Mouse (Mus musculus) MEL (cell line): Measurements from ENCODE around the gene Fam110a. TPM values are rescaled to one million over a fixed set of nuclear protein-coding genes. Genes with fewer than 3 reads are reported as not detected.

Experiments used
- DNase-seq: peaks from one replicate; pipeline ENCODE4 v3.0.0; 2011; ENCODE audit warnings: low read depth, low spot score
- H3K27ac ChIP-seq: 2 replicates; pipeline ENCODE4 v1.5.1; 2012; ENCODE audit warnings: low read depth, mild to moderate bottlenecking, control low read depth, low read length, moderate library complexity; ENCODE audit not compliant: control insufficient read depth
- H3K27me3 ChIP-seq, 2 experiments: fragments of 150-350 bp in 1 of 2; sonication (generic) in 1 of 2; 2 replicates each; pipeline ENCODE4 v1.6.1; 2012; ENCODE audit warnings: low read length in 2 of 2, mild to moderate bottlenecking in 2 of 2, improper control_type of control experiment in 1 of 2, moderate library complexity in 1 of 2; ENCODE audit not compliant: insufficient read depth in 2 of 2, control insufficient read depth in 1 of 2
- H3K36me3 ChIP-seq, 2 experiments: 2 replicates each; pipeline ENCODE4 v1.6.1; 2012 to 2014; ENCODE audit warnings: low read length in 2 of 2, improper control_type of control experiment in 1 of 2, inconsistent platforms in 1 of 2, mild to moderate bottlenecking in 1 of 2; ENCODE audit not compliant: insufficient read depth in 2 of 2, control insufficient read depth in 1 of 2
- H3K4me1 ChIP-seq, 2 experiments: fragments of 150-350 bp in 1 of 2; sonication (generic) in 1 of 2; 2 replicates each; pipeline ENCODE4 v1.6.1; 2012; ENCODE audit warnings: low read length in 2 of 2, improper control_type of control experiment in 1 of 2, mild to moderate bottlenecking in 1 of 2; ENCODE audit not compliant: insufficient read depth in 2 of 2, control insufficient read depth in 1 of 2
- H3K4me3 ChIP-seq, 2 experiments: fragments of 150-350 bp in 1 of 2; sonication (generic) in 1 of 2; 2 replicates each; pipeline ENCODE4 v1.5.1; 2012; ENCODE audit warnings: low read depth in 2 of 2, low read length in 2 of 2, mild to moderate bottlenecking in 2 of 2, moderate library complexity in 2 of 2, control low read depth in 1 of 2, improper control_type of control experiment in 1 of 2; ENCODE audit not compliant: control insufficient read depth in 1 of 2, insufficient read depth in 1 of 2
- H3K79me2 ChIP-seq: 2 replicates; pipeline ENCODE4 v1.6.1; 2012; ENCODE audit warnings: mild to moderate bottlenecking, low read length, moderate library complexity; ENCODE audit not compliant: control insufficient read depth, poor library complexity, insufficient read depth
- H3K9ac ChIP-seq: 2 replicates; pipeline ENCODE4 v1.6.1; 2012; ENCODE audit warnings: low read depth, mild to moderate bottlenecking, control low read depth, low read length, moderate library complexity; ENCODE audit not compliant: control insufficient read depth, poor library complexity, severe bottlenecking
- H3K9me3 ChIP-seq: fragments of 150-350 bp; sonication (generic); replicated peaks from 2 replicates; pipeline ENCODE4 v1.6.1; 2012; ENCODE audit warnings: mild to moderate bottlenecking, low read length, improper control_type of control experiment, moderate library complexity; ENCODE audit not compliant: insufficient read depth
- BHLHE40 ChIP-seq: IDR thresholded peaks from 2 replicates; pipeline ENCODE4 v1.6.1; 2012; ENCODE audit warnings: low read depth, mild to moderate bottlenecking, inconsistent platforms, low read length, improper control_type of control experiment, borderline replicate concordance
- CHD1 ChIP-seq: IDR thresholded peaks from 2 replicates; pipeline ENCODE4 v1.6.1; 2012; ENCODE audit warnings: low read depth, mild to moderate bottlenecking, inconsistent platforms, low read length, improper control_type of control experiment
- CHD2 ChIP-seq: IDR thresholded peaks from 2 replicates; pipeline ENCODE4 v1.6.1; 2011; ENCODE audit warnings: low read length, improper control_type of control experiment
- E2F4 ChIP-seq: IDR thresholded peaks from 2 replicates; pipeline ENCODE4 v1.6.1; 2011; ENCODE audit warnings: low read depth, low read length, improper control_type of control experiment, borderline replicate concordance
- ETS1 ChIP-seq: IDR thresholded peaks from 2 replicates; pipeline ENCODE4 v1.6.1; 2012; ENCODE audit warnings: low read depth, mild to moderate bottlenecking, inconsistent platforms, low read length, improper control_type of control experiment, moderate library complexity
- JUND ChIP-seq: IDR thresholded peaks from 2 replicates; pipeline ENCODE4 v1.6.1; 2011; ENCODE audit warnings: low read depth, mild to moderate bottlenecking, improper control_type of control experiment, low read length
- MAFK ChIP-seq: IDR thresholded peaks from 2 replicates; pipeline ENCODE4 v1.6.1; 2011; ENCODE audit warnings: low read depth, mild to moderate bottlenecking, low read length, improper control_type of control experiment, borderline replicate concordance
- MXI1 ChIP-seq: IDR thresholded peaks from 2 replicates; pipeline ENCODE4 v1.6.1; 2011; ENCODE audit warnings: mild to moderate bottlenecking, low read depth, low read length, improper control_type of control experiment
- NELFE ChIP-seq: IDR thresholded peaks from 2 replicates; pipeline ENCODE4 v1.6.1; 2011; ENCODE audit warnings: low read depth, low read length, improper control_type of control experiment
- POLR2AphosphoS2 ChIP-seq: IDR thresholded peaks from 2 replicates; pipeline ENCODE4 v1.6.1; 2011; ENCODE audit warnings: low read length, improper control_type of control experiment
- POLR2AphosphoS5 ChIP-seq: IDR thresholded peaks from 2 replicates; pipeline ENCODE4 v1.6.1; 2012; ENCODE audit warnings: low read depth, borderline replicate concordance, mild to moderate bottlenecking, inconsistent platforms, low read length, moderate library complexity, mixed read lengths
- RCOR1 ChIP-seq: IDR thresholded peaks from 2 replicates; pipeline ENCODE4 v1.6.1; 2012; ENCODE audit warnings: low read depth, mild to moderate bottlenecking, inconsistent platforms, low read length, improper control_type of control experiment
- SMC3 ChIP-seq: IDR thresholded peaks from 2 replicates; pipeline ENCODE4 v1.6.1; 2011; ENCODE audit warnings: low read depth, low read length, improper control_type of control experiment
- TAL1 ChIP-seq: IDR thresholded peaks from 2 replicates; pipeline ENCODE4 v1.6.1; 2012; ENCODE audit warnings: mild to moderate bottlenecking, inconsistent platforms, low read length, moderate library complexity, mixed read lengths
- TCF12 ChIP-seq: IDR thresholded peaks from 2 replicates; pipeline ENCODE4 v1.6.1; 2014; ENCODE audit warnings: low read depth, mild to moderate bottlenecking, inconsistent platforms, low read length, improper control_type of control experiment, moderate library complexity
- UBTF ChIP-seq: IDR thresholded peaks from 2 replicates; pipeline ENCODE4 v1.6.1; 2012; ENCODE audit warnings: low read depth, mild to moderate bottlenecking, inconsistent platforms, low read length, improper control_type of control experiment, moderate library complexity, borderline replicate concordance; ENCODE audit not compliant: insufficient read depth
- USF1 ChIP-seq: IDR thresholded peaks from 2 replicates; pipeline ENCODE4 v1.6.1; 2014; ENCODE audit warnings: low read depth, mild to moderate bottlenecking, inconsistent platforms, low read length, improper control_type of control experiment, moderate library complexity
- USF2 ChIP-seq, 2 experiments: IDR thresholded peaks; 2 replicates each; pipeline ENCODE4 v1.6.1; 2011 to 2012; ENCODE audit warnings: improper control_type of control experiment in 2 of 2, low read length in 2 of 2, borderline replicate concordance in 1 of 2, inconsistent platforms in 1 of 2, low read depth in 1 of 2, mild to moderate bottlenecking in 1 of 2; ENCODE audit not compliant: insufficient read depth in 1 of 2
- ZMIZ1 ChIP-seq: IDR thresholded peaks from 2 replicates; pipeline ENCODE4 v1.6.1; 2012; ENCODE audit warnings: low read depth, mild to moderate bottlenecking, inconsistent platforms, low read length, improper control_type of control experiment, moderate library complexity
- ZNF384 ChIP-seq: IDR thresholded peaks from 2 replicates; pipeline ENCODE4 v1.6.1; 2012; ENCODE audit warnings: low read depth, mild to moderate bottlenecking, inconsistent platforms, low read length, improper control_type of control experiment
- polyA plus RNA-seq, 2 experiments: library from polyadenylated mRNA; stranded (reverse) in 1 of 2; unstranded in 1 of 2; fragments of >175 nt in 1 of 2; fragments of >200 nt in 1 of 2; gene quantifications; 2 replicates each; pipeline versions ENCODE4 v1.2.1 to v1.2.4; 2012; ENCODE audit warnings: low replicate concordance in 2 of 2, low read depth in 1 of 2; ENCODE audit not compliant: insufficient read length in 2 of 2, insufficient read depth in 1 of 2, missing spikeins in 1 of 2
- total RNA-seq: library from RNA; depleted of rRNA; stranded (reverse); fragments of 300-350 nt; gene quantifications from 2 replicates; pipeline ENCODE4 v1.2.3, GENCODE M21; 2012

Gene Fam110a
- total and polyA plus RNA-seq, 3 experiments, result 5.7 to 10.8 TPM; not detected in 1

DNA sequence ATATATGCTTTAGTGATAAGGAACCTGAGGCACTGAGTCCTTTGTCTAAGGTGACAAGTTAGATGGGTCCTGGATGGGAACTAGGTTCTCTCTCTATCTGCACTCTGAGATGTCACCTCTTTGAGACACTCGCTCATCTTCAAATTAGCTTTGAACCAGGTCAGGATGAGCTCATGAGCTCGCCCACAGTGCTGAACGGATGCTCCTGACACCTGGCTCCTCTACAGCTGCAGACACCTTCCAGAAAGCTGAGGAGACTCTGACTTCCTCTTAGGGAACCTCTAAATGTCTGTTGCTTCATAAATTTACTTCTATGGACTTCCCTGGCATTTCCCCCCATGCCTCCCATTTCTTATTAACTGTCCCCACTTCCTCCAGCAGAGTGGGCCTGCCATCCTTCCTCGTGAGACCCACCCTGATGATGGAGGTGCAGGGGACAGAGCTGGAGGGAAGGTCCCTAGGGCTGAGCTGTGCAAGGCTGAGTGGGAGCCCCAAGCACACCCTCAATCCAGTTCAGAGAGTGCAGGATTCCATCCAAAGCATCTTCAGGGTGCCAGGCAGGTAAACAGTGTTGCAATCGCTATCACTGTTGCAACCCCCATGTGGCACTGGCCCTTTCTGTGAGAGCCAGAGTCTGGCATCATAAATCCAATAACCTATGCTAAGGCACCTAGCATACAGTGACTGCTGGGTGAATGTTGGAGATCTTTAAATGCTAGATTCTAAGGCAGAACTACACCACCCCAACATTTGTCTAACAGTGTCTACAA, 40.2 kb downstream of the Fam110a start (continued):
- no peak for TF ChIP-seq CHD1
- TF ChIP-seq TCF12, result no peak

DNA sequence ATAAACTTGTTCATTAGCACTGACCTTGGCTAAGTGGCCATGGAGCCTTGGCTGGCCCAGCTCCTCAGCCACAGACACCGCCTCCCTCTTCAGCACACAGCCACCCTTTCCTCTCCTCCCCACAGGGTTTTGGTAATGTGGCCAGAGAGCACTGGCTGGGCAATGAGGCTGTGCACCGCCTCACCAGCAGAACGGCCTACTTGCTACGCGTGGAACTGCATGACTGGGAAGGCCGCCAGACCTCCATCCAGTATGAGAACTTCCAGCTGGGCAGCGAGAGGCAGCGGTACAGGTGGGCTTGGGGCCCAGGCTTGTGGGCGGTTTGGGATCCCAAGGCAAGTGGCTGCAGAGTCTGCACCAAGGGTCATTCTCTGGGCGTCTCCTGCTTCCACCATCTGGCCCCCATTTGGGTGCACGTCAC, 41.2 kb downstream of the Fam110a start:
- Histone ChIP-seq H3K79me2 (no peaks in the 10 kb centered on the region), H3K4me3 (no peak overlapping the region), H3K27me3 (peaks cover 0 to 2% of the 10 kb centered on the region in 2 experiments; a peak in 1 of 4 replicates), H3K36me3 (no peaks in the 10 kb centered on the region), H3K27ac (no peak overlapping the region), H3K9ac (no peak overlapping the region), H3K4me1 (no peaks in the 10 kb centered on the region), H3K9me3 (no peaks in the 10 kb centered on the region)
- TF ChIP-seq E2F4 (no peak), RCOR1 (no peak), MAFK (no peak), TAL1 (no peak), POLR2AphosphoS5 (no peak), SMC3 (no peak), ZMIZ1 (no peak), USF2 (IDR thresholded peaks at IDR 0.05; ENCODE audit: borderline replicate concordance in 1 of 2, insufficient read depth in 1 of 2, low read depth in 1 of 2, low read length in 2 of 2) (no peak), UBTF (no peak), CHD1 (no peak), ETS1 (no peak), MXI1 (no peak), ZNF384 (no peak), JUND (no peak), USF1 (no peak)
- DNase-seq, result no peak

DNA sequence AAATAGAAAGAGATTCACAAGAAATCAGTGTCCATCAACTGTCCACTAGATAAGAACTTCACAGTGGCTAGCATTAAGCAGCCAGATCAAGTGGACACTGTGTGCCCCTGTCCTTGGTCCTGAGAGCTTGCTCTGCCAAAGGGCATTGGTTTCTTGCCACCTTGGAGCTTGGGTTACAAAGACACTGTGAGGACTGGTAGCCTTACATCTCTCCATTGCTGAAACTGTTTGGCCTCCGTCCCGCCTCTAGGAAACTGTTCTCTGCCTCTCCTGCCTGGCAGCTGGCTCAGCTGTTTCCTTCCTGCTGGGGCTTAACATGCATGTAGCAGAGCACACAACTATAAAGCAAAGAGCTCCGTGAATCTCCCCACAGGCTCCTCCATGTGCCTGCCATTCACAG, 42.1 kb downstream of the Fam110a start:
- Histone ChIP-seq H3K9me3 (no peaks in the 10 kb centered on the region), H3K79me2 (no peaks in the 10 kb centered on the region), H3K4me1 (no peaks in the 10 kb centered on the region), H3K27me3 (peaks cover 0 to 2% of the 10 kb centered on the region in 2 experiments; a peak in 1 of 4 replicates), H3K36me3 (no peaks in the 10 kb centered on the region), H3K9ac (no peak overlapping the region), H3K27ac (no peak overlapping the region), H3K4me3 (no peak overlapping the region)
- TF ChIP-seq BHLHE40 (no peak), TAL1 (no peak), POLR2AphosphoS2 (no peak), NELFE (no peak), CHD2 (no peak)
- peak; percentile 9 for DNase-seq
